Mouse (Mus musculus): ENCODE results near the gene Zfp994.
"Not testable (repeated sequence)": the region's sequence is repeated elsewhere in the genome, so short reads cannot be mapped to it uniquely, and the experiment has no call there.

Zfp994 gene

DNA sequence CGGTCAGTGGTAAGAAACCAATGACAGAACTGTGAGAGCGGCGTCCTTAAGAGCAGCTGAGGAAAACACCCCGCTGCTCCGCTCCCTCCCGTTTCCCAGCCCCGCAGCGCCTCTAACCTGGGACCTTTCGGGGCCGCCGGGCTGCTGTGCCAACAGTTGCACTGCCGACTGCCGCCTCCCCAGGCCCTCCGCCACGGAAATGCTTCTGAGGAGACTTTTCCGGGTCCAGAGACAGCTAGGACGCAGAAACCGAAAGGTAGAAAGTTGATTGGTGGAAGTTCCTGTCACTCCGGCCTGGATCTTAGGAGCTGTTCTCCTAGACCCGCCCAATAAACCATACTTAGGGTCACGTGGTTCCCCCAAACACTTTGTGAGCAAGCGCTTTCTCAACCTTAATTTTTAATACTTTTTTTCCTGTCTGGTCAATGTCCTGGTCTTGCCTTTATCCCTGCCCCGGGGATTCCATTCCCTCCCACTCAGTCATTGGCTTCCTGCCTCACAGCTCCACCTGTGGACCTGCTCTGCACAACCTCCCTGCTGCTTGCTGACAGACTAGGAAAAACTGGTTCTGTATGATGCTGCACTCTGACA, at the start of gene Zfp994:
Zfp994 (minus strand) TSS at position 195 of the 591 bp plus-strand sequence.
- DNase-seq (ENCODE audit: low read depth, low spot score), result peak; percentile 95

GRCm38 (mm10) chr17:22230701-22231100, 5.3 kb upstream of the Zfp994 start:
- DNase-seq (ENCODE audit: low read depth, low spot score), result not testable (repeated sequence)

- not testable (repeated sequence) for DNase-seq (ENCODE audit: low read depth, low spot score)
These were observed 401 bp downstream of the Zfp994 start for GRCm38 (mm10) chr17:22225015-22225414.

- peak; percentile 88 for DNase-seq (ENCODE audit: low read depth, low spot score)
These were observed 59.6 kb downstream of the Zfp994 start, which contains the start of gene Zfp947 for GRCm38 (mm10) chr17:22165722-22166294. Gene Zfp947, minus strand, starts transcription at chr17:22166190.

- DNase-seq (ENCODE audit: low read depth, low spot score), result not testable (repeated sequence)
These were observed 60.1 kb downstream of the Zfp994 start for GRCm38 (mm10) chr17:22165304-22165703.

DNA sequence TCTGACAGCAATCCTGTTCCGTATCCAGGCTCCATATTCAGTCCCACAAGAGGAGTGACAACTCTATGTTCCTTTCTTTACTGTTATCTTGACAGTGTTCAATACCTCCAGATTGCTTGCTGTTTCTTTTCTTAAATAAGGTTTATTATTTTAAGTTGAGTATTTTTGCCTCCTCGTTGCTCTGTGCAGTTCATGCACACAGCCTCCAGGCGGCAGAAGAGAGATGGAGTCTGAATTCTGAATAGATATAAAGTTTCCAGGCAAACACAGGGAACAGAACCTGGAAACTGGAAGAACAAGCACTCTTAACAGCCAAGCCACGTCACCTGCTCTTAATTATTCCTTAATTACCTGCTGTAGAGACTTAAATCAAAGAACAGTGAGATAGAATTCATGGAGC, 71.5 kb downstream of the Zfp994 start:
- DNase-seq (ENCODE audit: low read depth, low spot score), result not testable (repeated sequence)

Data from ZHBTc4 (cell line).